In genomic region chr5:138279585-138280424, GRCm38 (mm10) we compare ENCODE assay signal across 8 mouse cellular contexts. TPM values are rescaled to one million over a fixed set of nuclear protein-coding genes. Genes with fewer than 3 reads are reported as not detected.
A peak's percentile ranks its signal among the peaks of the same experiment; 100 is the strongest.
DNase-seq lines count a peak whose midpoint lies in the region; ATAC-seq and TF ChIP-seq lines count a peak whose summit lies in the region.

Gene Gm43720 (minus strand): TSS chr5:138279958.
Gene Gpc2 (minus strand): TSS chr5:138280005.
Gene Stag3 (plus strand): TSS chr5:138280240.

- H3K4me3 ChIP-seq in midbrain, postnatal 0 days (ENCODE audit: low read depth, low read length) = peak within 1 kb of the TSS; percentile 58
- H3K4me3 ChIP-seq in spleen, adult 2 months (ENCODE audit: extremely low read depth, insufficient read depth, insufficient read length) = peak within 1 kb of the TSS; percentile 55

- under 1% methylated on average over 55 of the region's 56 CpGs for WGBS in midbrain, postnatal 0 days
- whole genome bisulfite sequencing in spleen, adult 2 months = 2% methylated on average over 56 of the region's 56 CpGs

- TF ChIP-seq CTCF in midbrain, postnatal 0 days (IDR thresholded peaks at IDR 0.05) = no peak
- no peak for TF ChIP-seq CTCF in spleen, adult 2 months (IDR thresholded peaks at IDR 0.05; ENCODE audit: extremely low read depth, insufficient read depth, insufficient read length, insufficient replicate concordance)

- 0 out of 2 replicates have a peak within 1 kb of the TSS, but pooled peaks have one; percentile 19 for H3K27ac ChIP-seq in midbrain, postnatal 0 days (ENCODE audit: low read depth, low read length)
- H3K27ac ChIP-seq in spleen, adult 2 months (ENCODE audit: insufficient read depth, low read length) = no peak within 1 kb of the TSS

- no peaks in the 10 kb centered on the region for H3K9me3 ChIP-seq in midbrain, postnatal 0 days (ENCODE audit: low read length)

- peak within 1 kb of the TSS; percentile 66 for H3K4me2 ChIP-seq in midbrain, postnatal 0 days (ENCODE audit: low read depth, low read length, poor library complexity, severe bottlenecking)

- H3K36me3 ChIP-seq in midbrain, postnatal 0 days (ENCODE audit: insufficient read depth, low read length) = no peaks in the 10 kb centered on the region; the same call in 1 of the 2 replicates
- H3K36me3 ChIP-seq in spleen, adult 2 months (ENCODE audit: control insufficient read depth, insufficient read depth, low read length) = no peaks in the 10 kb centered on the region

- H3K4me1 ChIP-seq in midbrain, postnatal 0 days (ENCODE audit: insufficient read depth, low read length) = no peaks in the 10 kb centered on the region; the same call in 1 of the 2 replicates
- 0 out of 2 replicates have a peak, but pooled peaks cover 3% of the 10 kb centered on the region for H3K4me1 ChIP-seq in spleen, adult 2 months (ENCODE audit: control insufficient read depth, insufficient read depth, insufficient read length)

- no peak for TF ChIP-seq POLR2A in spleen, adult 2 months (IDR thresholded peaks at IDR 0.05; ENCODE audit: low read depth, low read length)

- peak; percentile 79 to 84 for DNase-seq in urinary bladder, adult 18-20 months (ENCODE audit: low spot score in 2 of 2)
- DNase-seq in urinary bladder, postnatal 10 days (ENCODE audit: low spot score) = no peak
- DNase-seq in heart, adult 9 months (ENCODE audit: low spot score in 2 of 2) = peak; percentile 78 to 82
- peak; percentile 69 to 72 for DNase-seq in kidney, adult 8-10 months
- DNase-seq in liver = peak; percentile 95
- DNase-seq in midbrain, postnatal 0 days (ENCODE audit: low spot score) = peak; percentile 99
- peak; percentile 78 to 88 for DNase-seq in spleen, adult 2 months (ENCODE audit: low read depth in 1 of 2, low spot score in 2 of 2)

- H3K9ac ChIP-seq in midbrain, postnatal 0 days (replicated peaks; ENCODE audit: low read length, poor library complexity, severe bottlenecking) = peak within 1 kb of the TSS; percentile 64

- no peaks in the 10 kb centered on the region for H3K27me3 ChIP-seq in midbrain, postnatal 0 days (ENCODE audit: insufficient read depth, low read length)
- H3K27me3 ChIP-seq in spleen, adult 2 months (ENCODE audit: control insufficient read depth, insufficient read depth, low read length) = no peaks in the 10 kb centered on the region

- ATAC-seq in erythroblast, adult 5-6 weeks (replicated peaks; ENCODE audit: low FRiP score, poor library complexity, severe bottlenecking) = peak; percentile 94
- peak; percentile 98 for ATAC-seq in midbrain, postnatal 0 days (ENCODE audit: low FRiP score)

RNA-seq across cellular contexts. Expression of gene Gm43720, which starts in this region (rescaled TPM):
- total RNA-seq in erythroblast, adult 5-6 weeks (2015; ENCODE audit: low replicate concordance) = 0.21 TPM in 1 of 2 replicates, not detected in the other
- total RNA-seq in erythroblast, adult 5-6 weeks (2017; ENCODE audit: low replicate concordance) = not detected in 2 replicates
- 0.11 TPM in 1 of 2 replicates, not detected in the other for total RNA-seq in midbrain, postnatal 0 days (2014; rRNA removed)
- polyA plus RNA-seq in midbrain, postnatal 0 days (2015; fragmentation: Nextera tagmentation; extraction: Ambion mirVana) = 0.05 TPM in 1 of 2 replicates, not detected in the other
- not detected in 2 replicates for polyA plus RNA-seq in spleen, adult 2 months (2012; rRNA removed)

RNA-seq across cellular contexts. Expression of gene Gpc2, which starts in this region (rescaled TPM):
- total RNA-seq in erythroblast, adult 5-6 weeks (2015; ENCODE audit: low replicate concordance) = 2.9 TPM in 1 of 2 replicates, not detected in the other
- 1.7 TPM in 1 of 2 replicates, not detected in the other for total RNA-seq in erythroblast, adult 5-6 weeks (2017; ENCODE audit: low replicate concordance)
- 134 and 154 TPM in 2 replicates for total RNA-seq in midbrain, postnatal 0 days (2014; rRNA removed)
- 50.5 and 50.7 TPM in 2 replicates for polyA plus RNA-seq in midbrain, postnatal 0 days (2015; fragmentation: Nextera tagmentation; extraction: Ambion mirVana)
- polyA plus RNA-seq in spleen, adult 2 months (2012; rRNA removed) = 4.4 and 4.8 TPM in 2 replicates

RNA-seq across cellular contexts. Expression of gene Stag3, which starts in this region (rescaled TPM):
- total RNA-seq in erythroblast, adult 5-6 weeks (2015; ENCODE audit: low replicate concordance) = 9.0 and 25.7 TPM in 2 replicates
- total RNA-seq in erythroblast, adult 5-6 weeks (2017; ENCODE audit: low replicate concordance) = 5.6 and 10.9 TPM in 2 replicates
- 22.5 and 33.2 TPM in 2 replicates for total RNA-seq in midbrain, postnatal 0 days (2014; rRNA removed)
- polyA plus RNA-seq in midbrain, postnatal 0 days (2015; fragmentation: Nextera tagmentation; extraction: Ambion mirVana) = 8.8 and 9.6 TPM in 2 replicates
- 2.3 and 2.5 TPM in 2 replicates for polyA plus RNA-seq in spleen, adult 2 months (2012; rRNA removed)

Comparison
In these comparisons a context has a peak if more than half of its experiments do, and no peak if none do; other contexts are left out.
1. RNA of gene Gpc2 (total RNA-seq): 134 to 154 TPM in midbrain, postnatal 0 days; 1.7 to 2.9 TPM in erythroblast, adult 5-6 weeks; every median in the first group is over 10 times any median in the second.